Mouse (Mus musculus) thymus, postnatal 36 days (tissue): ENCODE data around the gene Atp5j2.
"Not testable (repeated sequence)": the region's sequence is repeated elsewhere in the genome, so short reads cannot be mapped to it uniquely, and the experiment has no call there.

Experiments used
- DNase-seq, 2 experiments: peaks; one replicate each; pipeline ENCODE4 v3.0.0; 2022; ENCODE audit warnings: mixed read lengths in 2 of 2

Gene Atp5j2

GRCm38 (mm10) chr5:145191962-145192361 is at the start of gene Atp5j2:
TSS of gene Atp5j2 (minus strand) at chr5:145192062.
- no peak for DNase-seq

GRCm38 (mm10) chr5:145234636-145235035 is 42.8 kb upstream of the Atp5j2 start:
- DNase-seq, result peak; percentile 21 to 27

- DNase-seq, result no peak
Measured at GRCm38 (mm10) chr5:145231893-145232411, 40.1 kb upstream of the Atp5j2 start.

GRCm38 (mm10) chr5:145231367-145231871 is 39.6 kb upstream of the Atp5j2 start, which contains the start of gene Zfp655:
TSS of gene Zfp655 (plus strand) at chr5:145231715.
- DNase-seq, result peak; percentile 95 to 97

- no peak for DNase-seq
Measured at GRCm38 (mm10) chr5:145230641-145231040, 38.8 kb upstream of the Atp5j2 start.

- not testable (repeated sequence) for DNase-seq
Measured at GRCm38 (mm10) chr5:145229283-145229682, 37.4 kb upstream of the Atp5j2 start.

- DNase-seq, result no peak
Measured at GRCm38 (mm10) chr5:145226453-145226852, 34.6 kb upstream of the Atp5j2 start.

- DNase-seq, result no peak
Measured at GRCm38 (mm10) chr5:145223395-145223794, 31.5 kb upstream of the Atp5j2 start.

GRCm38 (mm10) chr5:145222840-145223239 is 31.0 kb upstream of the Atp5j2 start:
- DNase-seq, result no peak

- no peak for DNase-seq
Measured at GRCm38 (mm10) chr5:145219981-145220380, 28.1 kb upstream of the Atp5j2 start.

GRCm38 (mm10) chr5:145218671-145219070 is 26.8 kb upstream of the Atp5j2 start:
- DNase-seq, result no peak

GRCm38 (mm10) chr5:145218206-145218605 is 26.3 kb upstream of the Atp5j2 start:
- DNase-seq, result no peak

- no peak for DNase-seq
Measured at GRCm38 (mm10) chr5:145217746-145218145, 25.9 kb upstream of the Atp5j2 start.

GRCm38 (mm10) chr5:145214679-145215078 is 22.8 kb upstream of the Atp5j2 start:
- DNase-seq, result no peak

- no peak for DNase-seq
Measured at GRCm38 (mm10) chr5:145213505-145213904, 21.6 kb upstream of the Atp5j2 start.

GRCm38 (mm10) chr5:145212216-145212615 is 20.4 kb upstream of the Atp5j2 start:
- no peak for DNase-seq

- no peak for DNase-seq
Measured at GRCm38 (mm10) chr5:145211340-145211739, 19.5 kb upstream of the Atp5j2 start.

- DNase-seq, result not testable (repeated sequence)
Measured at GRCm38 (mm10) chr5:145208391-145208790, 16.5 kb upstream of the Atp5j2 start.

GRCm38 (mm10) chr5:145207954-145208353 is 16.1 kb upstream of the Atp5j2 start:
- no peak for DNase-seq

GRCm38 (mm10) chr5:145207385-145207784 is 15.5 kb upstream of the Atp5j2 start:
- no peak for DNase-seq

GRCm38 (mm10) chr5:145205041-145205440 is 13.2 kb upstream of the Atp5j2 start:
- DNase-seq, result no peak

- DNase-seq, result peak; percentile 95 to 97
Measured at GRCm38 (mm10) chr5:145203936-145204691, 12.3 kb upstream of the Atp5j2 start, which contains the start of gene Zkscan5. TSS of gene Zkscan5 (plus strand) at chr5:145204562.

GRCm38 (mm10) chr5:145202446-145202845 is 10.6 kb upstream of the Atp5j2 start:
- DNase-seq, result no peak

GRCm38 (mm10) chr5:145201321-145201991 is 9.6 kb upstream of the Atp5j2 start, which contains the start of gene Zkscan14:
TSS of gene Zkscan14 (minus strand) at chr5:145201868.
- DNase-seq, result peak; percentile 65 to 71
